Mouse (Mus musculus) C2C12 (cell line): ENCODE data around the gene Kantr. TPM values are rescaled to one million over a fixed set of nuclear protein-coding genes. Genes with fewer than 3 reads are reported as not detected.
"Not testable (repeated sequence)": the region's sequence is repeated elsewhere in the genome, so short reads cannot be mapped to it uniquely, and the experiment has no call there.

Source experiments
- H3K27me3 ChIP-seq: one replicate; pipeline ENCODE4 v1.6.1; 2011; ENCODE audit not compliant: control insufficient read depth, insufficient read depth, insufficient read length
- H3K36me3 ChIP-seq: one replicate; pipeline ENCODE4 v1.6.1; 2011; ENCODE audit not compliant: control insufficient read depth, insufficient read depth
- H3K4me3 ChIP-seq: one replicate; pipeline ENCODE4 v1.5.1; 2011; ENCODE audit warnings: mild to moderate bottlenecking, control low read depth; ENCODE audit not compliant: poor library complexity, insufficient read depth, severe bottlenecking
- H3K79me2 ChIP-seq: one replicate; pipeline ENCODE4 v1.6.1; 2011; ENCODE audit not compliant: control insufficient read depth, insufficient read depth
- H3K79me3 ChIP-seq: one replicate; pipeline ENCODE4 v1.6.1; 2011; ENCODE audit warnings: low read depth, control low read depth
- H3ac ChIP-seq: one replicate; pipeline ENCODE3; 2011; ENCODE audit warnings: low read depth; ENCODE audit not compliant: control insufficient read depth, insufficient read length
- CEBPB ChIP-seq: IDR thresholded peaks from one replicate; pipeline ENCODE4 v1.6.1; 2011; ENCODE audit warnings: low read depth, mild to moderate bottlenecking, control low read depth, moderate library complexity
- CTCF ChIP-seq: IDR thresholded peaks from one replicate; pipeline ENCODE4 v1.5.1; 2011; ENCODE audit not compliant: control insufficient read depth, insufficient read depth, insufficient read length
- FOSL1 ChIP-seq: IDR thresholded peaks from one replicate; pipeline ENCODE4 v1.8.0; 2011; ENCODE audit warnings: mild to moderate bottlenecking, low read length; ENCODE audit not compliant: poor library complexity, insufficient read depth, severe bottlenecking
- MAX ChIP-seq: IDR thresholded peaks from one replicate; pipeline ENCODE4 v1.6.1; 2011; ENCODE audit warnings: mild to moderate bottlenecking, control low read depth
- MYOD1 ChIP-seq: IDR thresholded peaks from one replicate; pipeline ENCODE4 v1.6.1; 2011; ENCODE audit warnings: low read depth; ENCODE audit not compliant: control insufficient read depth, insufficient read length
- MYOG ChIP-seq: IDR thresholded peaks from one replicate; pipeline ENCODE4 v1.6.1; 2011; ENCODE audit not compliant: control insufficient read depth, insufficient read length; ENCODE audit errors: extremely low read depth
- USF1 ChIP-seq: IDR thresholded peaks from one replicate; pipeline ENCODE4 v1.6.1; 2011; ENCODE audit warnings: low read depth, mild to moderate bottlenecking, control low read depth, moderate library complexity
- polyA plus RNA-seq: library from polyadenylated mRNA; unstranded; fragments of >200 nt; fragmentation: generic; extraction: Trizol; gene quantifications from one replicate; pipeline ENCODE4 v1.2.1, GENCODE M21; 2012; ENCODE audit warnings: missing spikeins

Gene Kantr
- polyA plus RNA-seq, 1 experiment, result 1.5 TPM

- Histone ChIP-seq H3ac (no peak overlapping the region), H3K4me3 (no peak overlapping the region), H3K79me2 (no peaks in the 10 kb centered on the region), H3K79me3 (no peaks in the 10 kb centered on the region), H3K36me3 (no peaks in the 10 kb centered on the region), H3K27me3 (no peaks in the 10 kb centered on the region)
- no peak for TF ChIP-seq MYOG
- no peak for TF ChIP-seq CTCF
- TF ChIP-seq MYOD1, result no peak
- no peak for TF ChIP-seq MAX
- TF ChIP-seq CEBPB, result no peak
- TF ChIP-seq USF1, result no peak
- no peak for TF ChIP-seq FOSL1
These were observed 21.1 kb downstream of the Kantr start for GRCm38 (mm10) chrX:152306224-152306623.

GRCm38 (mm10) chrX:152287026-152287425 is 40.3 kb downstream of the Kantr start:
- H3K27me3 ChIP-seq, H3K79me2 ChIP-seq, H3K79me3 ChIP-seq, H3ac ChIP-seq, H3K4me3 ChIP-seq, H3K36me3 ChIP-seq: not testable (repeated sequence)

GRCm38 (mm10) chrX:152284746-152285145 is 42.5 kb downstream of the Kantr start:
- Histone ChIP-seq H3K27me3 (no peaks in the 10 kb centered on the region), H3K36me3 (no peaks in the 10 kb centered on the region), H3K79me2 (no peaks in the 10 kb centered on the region), H3K79me3 (no peaks in the 10 kb centered on the region), H3K4me3 (no peak overlapping the region), H3ac (no peak overlapping the region)
- no peak for TF ChIP-seq MYOG
- no peak for TF ChIP-seq USF1
- no peak for TF ChIP-seq CEBPB
- TF ChIP-seq CTCF, result no peak
- TF ChIP-seq FOSL1, result no peak
- TF ChIP-seq MYOD1, result no peak
- TF ChIP-seq MAX, result no peak

- no peak for TF ChIP-seq USF1
- no peak for TF ChIP-seq CTCF
- no peak for TF ChIP-seq MYOG
- TF ChIP-seq MAX, result no peak
- no peak for TF ChIP-seq FOSL1
- TF ChIP-seq CEBPB, result no peak
- TF ChIP-seq MYOD1, result no peak
- Histone ChIP-seq H3ac (no peak overlapping the region), H3K4me3 (no peak overlapping the region), H3K79me3 (no peaks in the 10 kb centered on the region), H3K27me3 (no peaks in the 10 kb centered on the region), H3K79me2 (no peaks in the 10 kb centered on the region), H3K36me3 (peaks cover 14% of the 10 kb centered on the region)
These were observed 47.9 kb downstream of the Kantr start for GRCm38 (mm10) chrX:152279384-152279783.

- Histone ChIP-seq H3ac (no peak overlapping the region), H3K79me3 (no peaks in the 10 kb centered on the region), H3K79me2 (no peaks in the 10 kb centered on the region), H3K27me3 (no peaks in the 10 kb centered on the region), H3K4me3 (no peak overlapping the region), H3K36me3 (peaks cover 84% of the 10 kb centered on the region)
- TF ChIP-seq MYOG (no peak), CEBPB (no peak), USF1 (no peak), CTCF (no peak), FOSL1 (no peak), MYOD1 (no peak), MAX (no peak)
These were observed 56.1 kb downstream of the Kantr start for GRCm38 (mm10) chrX:152271189-152271588.

Other genes starting within 250 kb of the Kantr start
- 6.9 TPM for gene Iqsec2, start 183.2 kb downstream of the Kantr start, polyA plus RNA-seq
- 35.7 TPM for gene Kdm5c, start 94.5 kb downstream of the Kantr start, polyA plus RNA-seq
- 18.8 TPM for gene Tspyl2, start 14.9 kb upstream of the Kantr start, polyA plus RNA-seq
- 4.5 TPM for gene Gpr173, start 41.2 kb upstream of the Kantr start, polyA plus RNA-seq
- gene Cldn34a, start 235.8 kb upstream of the Kantr start, polyA plus RNA-seq, result not detected